Mouse (Mus musculus): Measurements from ENCODE around the gene Myd88.

Myd88 gene

DNA sequence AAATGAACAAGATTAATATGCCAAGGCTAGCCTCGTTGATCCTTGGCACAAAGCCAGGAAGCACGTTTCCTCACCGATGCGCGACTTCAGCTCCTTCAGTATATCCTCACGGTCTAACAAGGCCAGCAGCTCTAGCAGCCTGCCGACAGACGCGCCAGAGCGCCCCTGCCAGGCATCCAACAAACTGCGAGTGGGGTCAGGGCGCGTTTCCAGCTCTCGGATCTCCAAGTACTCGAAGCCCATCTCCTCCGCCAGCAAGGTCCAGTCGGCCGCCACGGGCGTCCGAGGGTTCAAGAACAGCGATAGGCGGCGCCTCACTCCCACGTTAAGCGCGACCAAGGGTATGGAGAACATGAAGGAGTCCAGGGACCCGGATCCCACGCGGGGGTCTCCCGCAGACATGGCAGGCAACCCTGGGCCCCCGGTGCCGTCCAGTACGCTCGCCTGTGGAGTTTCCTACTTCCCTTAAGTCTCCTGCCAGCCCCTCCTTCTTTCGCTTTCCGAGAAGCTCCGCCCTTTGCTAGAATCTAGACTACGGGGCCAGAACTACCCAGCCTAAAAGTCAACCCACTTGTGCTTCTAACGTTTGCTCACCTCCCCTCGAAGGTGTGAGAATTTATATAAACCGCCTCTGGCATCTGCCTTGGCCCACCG is 1.5 kb downstream of the Myd88 start, which contains the start of gene Acaa1a:
Gene Acaa1a, plus strand, starts transcription at position 119 of the 654 bp plus-strand sequence.
- peak; percentile 87 to 91 for DNase-seq

GRCm38 (mm10) chr9:119339106-119339505 is 2.1 kb downstream of the Myd88 start:
- DNase-seq, result no peak

GRCm38 (mm10) chr9:119338350-119338749 is 2.9 kb downstream of the Myd88 start:
- DNase-seq, result no peak

DNA sequence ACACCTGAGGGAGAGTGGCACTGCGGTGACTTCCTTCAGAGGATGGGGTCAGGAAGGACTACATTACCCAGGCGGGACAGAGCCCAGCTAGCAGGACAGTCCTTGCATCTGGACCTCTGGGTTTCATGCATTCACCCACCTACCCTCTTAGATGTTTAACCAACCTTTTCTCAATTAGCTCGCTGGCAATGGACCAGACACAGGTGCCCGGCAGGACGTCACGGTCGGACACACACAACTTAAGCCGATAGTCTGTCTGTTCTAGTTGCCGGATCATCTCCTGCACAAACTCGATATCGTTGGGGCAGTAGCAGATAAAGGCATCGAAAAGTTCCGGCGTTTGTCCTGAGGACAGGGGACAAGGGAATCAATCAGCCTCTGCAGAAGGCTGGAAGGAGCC is 3.4 kb downstream of the Myd88 start:
- no peak for DNase-seq

DNA sequence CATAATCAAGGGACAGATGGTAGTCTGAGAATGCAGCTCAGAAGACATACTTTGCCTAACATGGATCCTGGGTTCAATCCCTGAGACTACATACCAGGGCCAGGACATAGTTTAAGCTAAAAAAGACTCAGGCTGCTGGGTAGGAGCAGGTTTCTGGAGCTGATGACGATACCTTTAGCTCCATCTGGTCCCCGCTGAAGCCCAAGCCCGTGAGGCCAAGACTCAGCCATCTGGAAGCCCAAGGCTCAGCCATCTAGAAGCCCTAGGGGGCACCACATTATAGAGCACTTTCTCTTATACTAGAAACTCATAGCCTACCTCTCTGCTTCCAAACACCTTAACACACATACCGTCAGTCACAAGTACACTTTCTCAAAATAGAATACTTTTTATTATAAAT is 5.6 kb downstream of the Myd88 start:
- DNase-seq, result no peak

- no peak for DNase-seq
Observed at GRCm38 (mm10) chr9:119334834-119335233, 6.4 kb downstream of the Myd88 start.

DNA sequence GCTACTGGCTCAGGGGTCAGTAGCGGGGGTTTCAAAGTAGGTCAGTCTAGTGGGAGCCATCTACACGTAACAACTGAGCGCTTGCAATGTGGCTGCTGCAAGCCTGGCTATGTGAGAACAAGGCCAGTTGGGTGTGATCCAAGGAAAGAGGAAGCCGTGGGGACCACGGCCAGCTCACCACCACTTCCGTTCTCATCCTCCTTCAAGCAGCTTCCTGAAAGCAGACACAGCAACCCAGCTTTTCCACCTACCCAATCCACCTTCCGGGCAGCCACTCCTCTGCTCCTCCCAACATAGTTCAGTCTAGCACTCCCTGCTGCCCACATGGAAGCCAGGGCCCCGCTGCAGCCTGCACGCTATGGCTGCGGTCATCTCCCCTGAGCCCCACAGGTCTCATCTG is 6.9 kb downstream of the Myd88 start:
- peak; percentile 76 to 80 for DNase-seq

DNA sequence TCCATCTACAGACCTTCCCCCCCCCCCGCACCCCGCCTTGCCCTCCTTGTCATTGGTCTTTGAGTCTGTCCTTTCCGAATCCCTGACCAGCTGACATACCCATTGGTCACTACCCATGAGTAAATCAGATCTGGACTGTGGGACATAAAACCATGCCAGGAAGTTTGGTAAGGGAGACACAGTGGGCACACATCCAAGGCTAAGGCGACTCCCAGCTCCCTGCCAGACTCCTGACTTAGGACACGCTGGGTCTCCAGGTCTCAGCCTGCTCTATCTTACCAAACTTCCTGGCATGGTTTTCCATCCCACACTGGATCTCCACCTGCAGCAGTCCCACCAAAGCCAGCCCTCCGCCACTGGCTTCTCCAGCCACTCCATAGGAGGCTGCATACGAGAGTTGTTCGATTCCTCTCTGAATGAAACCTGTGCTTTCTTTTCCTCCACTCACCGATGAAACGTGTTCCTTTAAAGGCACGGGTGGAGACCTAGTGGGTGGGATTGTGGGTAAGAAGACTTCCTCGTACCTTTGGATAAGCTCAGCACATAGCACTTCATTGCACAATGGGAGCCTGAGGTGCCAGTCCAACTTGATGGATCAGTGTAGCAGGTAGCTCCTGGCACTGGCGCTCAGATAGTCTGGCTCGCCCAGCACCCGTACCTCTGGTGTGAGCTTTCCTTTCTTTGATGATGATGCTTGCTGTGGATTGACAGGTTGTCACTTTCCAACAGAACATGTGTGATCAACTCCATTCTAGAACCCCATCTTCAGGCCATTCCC is 10.8 kb downstream of the Myd88 start:
- peak; percentile 72 to 78 for DNase-seq

- DNase-seq, result no peak
Observed at GRCm38 (mm10) chr9:119328488-119328887, 12.7 kb downstream of the Myd88 start.

DNA sequence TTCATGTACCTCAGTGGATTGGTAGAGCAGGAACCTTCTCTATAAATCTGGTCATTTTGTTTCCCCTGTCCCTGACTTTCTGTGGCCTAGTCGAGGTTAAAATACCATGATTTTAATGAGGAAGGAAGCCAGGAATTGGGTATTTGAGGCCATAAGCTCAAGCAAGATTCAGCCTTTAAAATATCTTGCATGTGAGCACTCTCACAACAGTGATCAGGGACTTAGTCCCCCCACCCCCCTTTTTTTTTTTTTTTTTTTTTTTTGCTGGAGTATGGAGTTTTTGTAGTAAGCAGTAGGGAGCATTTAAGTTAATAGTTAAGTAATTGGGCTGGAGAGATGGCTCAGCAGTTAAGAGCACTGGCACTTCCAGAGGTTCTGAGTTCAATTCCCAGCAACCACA is 17.1 kb downstream of the Myd88 start:
- DNase-seq, result no peak

GRCm38 (mm10) chr9:119323260-119323645 is 18.0 kb downstream of the Myd88 start:
- DNase-seq, result peak in 1 of 2 experiments; percentile 28

DNA sequence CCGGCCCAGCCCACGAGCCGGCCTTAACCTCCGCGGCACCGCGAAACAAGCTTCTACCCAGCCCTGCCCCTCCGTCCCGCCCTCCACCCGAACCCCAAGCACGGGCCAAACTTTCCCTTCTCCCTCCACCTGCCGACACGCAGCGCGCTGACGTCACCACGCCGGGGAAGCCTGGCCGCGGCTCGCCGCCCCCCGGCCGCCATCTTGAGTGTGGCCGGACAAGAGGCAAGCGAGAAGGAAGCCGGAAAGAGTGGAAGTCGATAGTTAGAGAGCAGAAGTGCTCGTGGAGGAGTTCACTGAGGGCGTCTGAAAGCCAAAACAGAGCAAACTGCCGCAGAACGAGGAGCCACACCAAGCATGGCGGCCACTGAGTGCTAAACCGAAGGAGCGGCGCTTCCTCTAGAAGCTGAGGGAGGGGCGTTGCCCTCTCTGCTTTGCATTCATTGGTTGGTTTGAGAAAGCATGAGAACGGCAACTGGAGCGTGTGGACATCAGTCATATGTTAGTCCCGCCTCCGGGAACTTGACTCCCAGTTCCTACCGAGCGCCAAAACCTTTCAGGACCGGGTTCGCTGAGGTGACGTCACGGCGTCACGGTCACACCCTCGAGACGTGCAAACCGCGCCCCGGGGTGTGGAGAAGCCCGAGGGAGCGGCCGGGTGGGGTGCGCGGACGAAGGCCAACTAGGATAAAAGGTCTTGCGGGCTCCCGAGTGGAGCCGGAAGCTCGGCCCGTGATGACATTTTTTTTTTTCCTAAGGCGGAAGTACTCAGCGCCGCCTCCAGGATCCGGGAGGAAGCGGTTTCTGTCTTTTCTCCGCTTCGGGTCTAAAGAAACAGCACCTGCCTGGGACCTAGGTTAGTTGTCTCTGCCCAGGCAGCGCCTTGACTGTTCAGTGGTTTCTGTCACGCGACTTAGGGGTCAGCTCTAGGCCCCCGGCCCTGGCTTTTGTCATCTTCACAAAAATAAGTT is 18.6 kb downstream of the Myd88 start, which contains the start of gene Oxsr1:
Gene Oxsr1, minus strand, starts transcription at position 139 of the 971 bp plus-strand sequence.
- DNase-seq, result peak; percentile 100

DNA sequence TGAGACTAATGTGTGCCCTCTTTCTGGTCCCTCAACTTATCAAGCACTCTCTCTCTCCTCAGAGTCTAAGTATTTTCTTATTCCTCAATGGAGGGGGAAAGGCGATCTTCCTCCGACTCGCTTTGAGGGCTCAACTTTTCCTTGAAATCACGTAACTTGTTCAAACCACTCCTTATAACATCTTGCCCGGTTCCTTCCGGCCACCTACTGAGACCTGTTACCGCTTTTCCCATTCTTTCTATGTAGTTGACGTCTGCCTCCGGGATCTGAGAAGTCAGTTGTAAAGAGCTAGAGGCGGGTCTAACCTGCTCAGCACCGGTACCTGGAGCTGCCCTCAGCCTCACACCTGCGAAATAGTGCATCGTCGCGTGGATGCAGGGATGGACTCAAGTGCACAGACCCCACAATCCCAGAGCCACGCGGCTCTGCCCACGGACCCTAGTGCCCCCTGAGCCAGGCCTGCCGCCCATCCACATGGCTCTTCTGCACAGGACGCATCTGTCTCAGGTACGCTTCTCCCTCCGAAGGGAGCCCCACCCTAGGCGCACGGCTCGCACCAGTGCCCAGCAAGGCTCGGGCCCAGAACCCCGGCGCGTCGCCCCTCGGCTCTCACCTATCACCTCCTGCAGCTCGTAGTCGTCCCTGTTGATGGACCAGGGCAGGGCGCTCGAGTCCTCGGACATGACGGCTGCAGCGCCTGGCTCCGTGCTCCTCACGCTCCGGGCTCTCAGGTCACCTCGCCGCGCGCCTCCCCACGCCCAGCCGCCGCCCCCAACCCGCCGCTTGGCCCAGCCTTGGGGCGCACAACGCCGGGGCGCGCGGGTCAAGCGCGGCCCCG is 19.6 kb downstream of the Myd88 start:
- no peak for DNase-seq

DNA sequence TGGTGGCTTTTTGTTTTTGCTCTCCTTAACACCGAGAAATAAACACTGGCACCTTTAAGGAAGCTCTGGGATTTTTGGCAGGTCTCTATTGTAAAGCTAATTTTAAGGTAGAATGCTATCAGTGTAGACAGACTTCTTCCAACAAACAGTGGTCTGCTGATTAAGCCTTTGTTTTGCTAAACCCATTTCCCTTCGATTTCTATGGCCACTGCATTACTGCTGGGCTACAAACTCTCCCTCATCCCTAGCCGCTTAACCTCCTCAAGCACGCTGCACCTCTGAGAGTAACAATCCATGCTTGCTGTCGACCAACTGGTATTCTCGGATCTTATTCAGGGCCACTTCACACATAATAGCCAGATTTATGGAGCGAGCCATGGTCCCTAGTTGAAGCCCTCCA is 20.3 kb downstream of the Myd88 start:
- no peak for DNase-seq

- DNase-seq, result no peak
Observed at GRCm38 (mm10) chr9:119320446-119320845, 20.8 kb downstream of the Myd88 start.

DNA sequence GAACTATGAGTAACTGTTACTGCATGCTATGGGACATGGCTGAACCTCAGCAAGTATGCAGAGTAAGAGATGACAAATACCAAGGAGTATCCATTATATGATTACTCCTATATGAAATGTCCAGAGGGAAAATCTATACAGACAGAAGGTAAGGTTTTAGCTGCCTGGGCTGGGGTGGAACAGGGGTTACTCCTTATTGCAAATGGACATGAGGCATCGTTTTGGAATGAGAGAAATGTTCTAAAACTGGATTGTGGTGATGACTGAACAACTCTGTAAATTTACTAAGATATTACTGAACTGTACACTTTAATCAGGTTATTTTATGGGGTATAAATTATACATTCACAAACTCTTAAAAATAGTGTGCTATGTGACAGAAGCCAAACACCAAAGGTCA is 22.3 kb downstream of the Myd88 start:
- no peak for DNase-seq

GRCm38 (mm10) chr9:119313096-119313495 is 28.1 kb downstream of the Myd88 start:
- no peak for DNase-seq

GRCm38 (mm10) chr9:119309067-119309466 is 32.1 kb downstream of the Myd88 start:
- DNase-seq, result no peak

DNA sequence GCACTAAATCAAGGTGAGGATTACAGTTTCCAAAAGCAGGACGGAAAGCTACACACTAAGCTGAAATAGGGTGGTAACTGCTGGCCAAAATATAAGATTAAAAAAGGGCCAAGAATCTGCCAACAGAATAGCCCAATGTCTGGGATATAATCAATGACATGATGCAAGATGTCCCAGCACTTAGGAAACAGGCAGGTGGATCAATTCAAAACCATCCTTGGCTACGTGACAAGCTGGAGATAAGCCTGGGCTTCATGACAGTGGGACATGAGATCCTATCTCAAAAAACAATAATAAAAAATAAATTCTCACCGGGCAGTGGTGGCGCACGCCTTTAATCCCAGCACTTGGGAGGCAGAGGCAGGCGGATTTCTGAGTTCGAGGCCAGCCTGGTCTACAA is 35.3 kb downstream of the Myd88 start:
- DNase-seq, result no peak

DNA sequence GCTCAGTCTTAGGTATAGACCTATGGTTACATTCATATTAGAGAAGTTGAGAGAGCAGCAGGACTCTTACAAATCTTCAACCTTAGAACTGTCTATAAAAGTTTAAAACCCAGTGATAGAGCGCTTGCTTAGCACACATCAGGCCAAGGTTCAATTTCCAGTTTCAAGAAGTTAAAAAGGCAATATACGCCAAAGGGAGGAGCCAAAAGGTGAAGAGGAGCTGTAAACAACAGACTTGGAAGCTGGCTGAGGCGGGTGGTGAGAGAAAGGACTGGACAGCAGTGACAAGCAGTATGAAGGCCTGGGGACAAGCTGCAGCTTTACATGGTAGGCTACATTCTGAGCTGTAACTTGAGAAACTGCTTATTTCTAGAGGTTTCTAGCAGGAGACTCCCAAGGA is 42.6 kb downstream of the Myd88 start:
- no peak for DNase-seq

- no peak for DNase-seq
Observed at GRCm38 (mm10) chr9:119297696-119298095, 43.5 kb downstream of the Myd88 start.

DNA sequence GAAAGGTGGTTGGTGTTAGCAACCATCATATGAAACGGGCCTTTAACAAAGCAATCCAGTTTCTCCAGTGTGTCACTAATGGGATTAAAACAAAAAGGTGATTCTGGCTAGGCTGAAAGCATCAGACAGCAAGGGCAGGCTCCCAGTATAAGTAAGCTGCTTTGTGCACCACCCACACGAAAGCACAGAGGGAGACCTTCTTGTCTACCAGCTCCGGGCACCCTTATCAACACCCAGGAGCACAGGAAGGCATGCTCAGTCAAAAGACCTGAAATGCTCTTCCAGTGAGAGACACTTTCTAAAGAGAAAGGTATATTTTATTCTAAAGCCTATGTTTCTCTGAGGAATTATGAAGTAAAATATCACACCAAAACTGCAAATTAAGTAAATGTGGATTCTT is 50.4 kb downstream of the Myd88 start:
- no peak for DNase-seq

Data from lung, adult 18-20 months (tissue).